Mouse (Mus musculus): ENCODE data around the gene Coq3. TPM values are rescaled to one million over a fixed set of nuclear protein-coding genes. Genes with fewer than 3 reads are reported as not detected.

Coq3 gene
- total RNA-seq (2023), result 1.00 and 2.2 TPM in 2 replicates

DNA sequence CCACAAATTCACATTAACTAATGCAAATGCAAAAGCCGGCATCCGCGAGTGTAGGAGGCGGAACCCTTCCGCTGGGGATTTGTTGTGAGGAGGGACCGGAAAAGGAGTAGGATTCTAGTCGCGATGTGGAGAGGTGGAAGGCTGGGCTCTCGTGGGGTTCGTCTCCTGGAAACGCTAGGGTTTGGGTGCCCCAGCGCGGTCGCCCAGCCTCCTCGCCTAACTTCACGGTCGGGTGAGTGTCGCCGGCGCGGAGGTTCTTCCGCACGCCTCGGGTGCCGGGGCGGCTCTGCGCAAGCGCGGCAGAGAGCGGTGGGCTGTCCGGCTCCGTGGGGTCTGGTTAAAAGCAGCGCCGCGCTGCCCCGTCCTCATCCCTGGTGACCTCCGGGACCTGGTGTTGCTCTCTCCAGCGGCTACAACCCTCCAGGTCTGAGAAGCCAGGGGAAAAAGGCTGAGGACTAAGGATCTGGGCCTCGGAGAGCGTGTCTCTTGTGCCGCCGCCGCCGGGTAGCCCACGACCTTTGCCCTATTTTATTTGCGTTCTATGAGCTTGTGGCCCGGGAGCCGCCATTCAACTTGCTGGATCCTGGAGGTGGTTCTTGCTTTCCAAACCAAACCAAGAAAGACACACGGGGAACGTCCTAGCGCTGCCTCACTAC lies at the start of gene Coq3:
Coq3 (plus strand) TSS at position 109 of the 656 bp plus-strand sequence.

DNA sequence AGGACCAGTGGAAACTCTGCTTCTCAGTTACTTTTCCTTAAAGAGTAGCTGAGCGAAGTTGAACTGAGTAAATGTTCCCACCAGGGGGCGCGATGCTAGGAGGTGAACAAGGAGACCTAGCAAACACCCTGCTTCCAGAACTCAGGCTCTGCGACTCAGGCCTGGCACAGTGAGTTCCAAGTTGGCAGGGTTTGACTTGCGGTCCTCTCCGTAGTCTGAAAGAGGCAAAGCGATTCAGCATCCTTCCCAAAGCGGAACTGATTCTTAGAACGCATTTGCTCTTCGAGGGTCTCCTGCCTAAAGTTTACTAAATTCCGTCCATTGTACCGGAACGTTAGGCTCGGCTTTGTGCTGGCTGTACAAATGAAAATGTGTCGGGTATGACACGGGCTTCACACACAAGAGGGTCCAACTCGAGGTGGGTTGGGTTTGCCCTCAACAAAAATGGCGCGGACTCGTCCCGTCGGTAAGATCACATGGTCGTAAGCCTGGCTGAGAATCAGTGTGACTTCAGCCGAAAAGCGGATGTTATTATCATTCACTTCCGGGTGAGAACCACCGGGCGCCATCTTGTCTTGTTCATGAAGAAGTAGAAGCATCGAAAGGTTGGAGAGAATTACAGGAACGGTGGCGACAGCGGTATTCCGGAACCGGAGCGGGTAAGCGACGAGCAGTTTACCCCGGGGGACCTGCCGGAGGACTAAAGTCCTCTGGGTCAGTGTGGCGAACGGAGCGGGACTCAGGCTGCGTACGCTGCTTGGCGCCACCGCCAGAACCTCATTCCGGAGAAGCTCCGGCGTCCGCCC lies 31.8 kb upstream of the Coq3 start, which contains the start of gene Pnisr:
Pnisr (plus strand) TSS at position 103 of the 806 bp plus-strand sequence.

GRCm38 (mm10) chr4:21930971-21931771 lies 51.7 kb downstream of the Coq3 start, which contains the start of gene Faxc:
Gene Faxc, plus strand, starts transcription at chr4:21931329.

Other genes starting within 250 kb of the Coq3 start
- not detected in 2 replicates for gene Prdm13, start 193.7 kb upstream of the Coq3 start, total RNA-seq (2023)
- 27.4 and 28.1 TPM in 2 replicates for gene Ccnc, start 152.0 kb upstream of the Coq3 start, total RNA-seq (2023)
- 15.8 and 16.0 TPM in 2 replicates for gene Usp45, start 112.5 kb upstream of the Coq3 start, total RNA-seq (2023)
- 4.3 and 5.1 TPM in 2 replicates for gene Tstd3, start 112.5 kb upstream of the Coq3 start, total RNA-seq (2023)
- 157 and 185 TPM in 2 replicates for gene Pnisr, start 32.1 kb upstream of the Coq3 start, total RNA-seq (2023)
- not detected in 2 replicates for gene Faxc, start 51.7 kb downstream of the Coq3 start, total RNA-seq (2023)

Measured in neutrophil, adult 65 days (primary cell).